Mouse (Mus musculus) kidney, embryonic 15.5 days (tissue): ENCODE data around the gene Cldn7. TPM values are rescaled to one million over a fixed set of nuclear protein-coding genes. Genes with fewer than 3 reads are reported as not detected.
A peak's percentile ranks its signal among the peaks of the same experiment; 100 is the strongest.
"Not testable (repeated sequence)": the region's sequence is repeated elsewhere in the genome, so short reads cannot be mapped to it uniquely, and the experiment has no call there.

Experiments
- ATAC-seq: fragments of 200-750 bp; cut with Nextera tagmentation; replicated peaks from 2 replicates; pipeline ENCODE4 v1.8.0; 2017; ENCODE audit warnings: moderate TSS enrichment; ENCODE audit not compliant: low FRiP score
- H3K27ac ChIP-seq: fragments of 300-500 bp; sonication (generic); 2 replicates; pipeline ENCODE4 v1.5.1; 2015; ENCODE audit warnings: mild to moderate bottlenecking, inconsistent platforms
- H3K27me3 ChIP-seq: fragments of 300-500 bp; sonication (generic); 2 replicates; pipeline ENCODE4 v1.6.1; 2015; ENCODE audit warnings: inconsistent platforms
- H3K36me3 ChIP-seq: fragments of 300-500 bp; sonication (generic); 2 replicates; pipeline ENCODE4 v1.6.1; 2015; ENCODE audit warnings: inconsistent platforms
- H3K4me1 ChIP-seq: fragments of 300-500 bp; sonication (generic); 2 replicates; pipeline ENCODE4 v1.6.1; 2015; ENCODE audit warnings: inconsistent platforms
- H3K4me2 ChIP-seq: fragments of 300-500 bp; sonication (generic); 2 replicates; pipeline ENCODE4 v1.6.1; 2015; ENCODE audit warnings: moderate library complexity, mild to moderate bottlenecking, inconsistent platforms
- H3K4me3 ChIP-seq: fragments of 300-500 bp; sonication (generic); replicated peaks from 2 replicates; pipeline ENCODE4 v1.5.1; 2015; ENCODE audit warnings: mild to moderate bottlenecking, inconsistent platforms
- H3K9ac ChIP-seq: fragments of 300-500 bp; sonication (generic); 2 replicates; pipeline ENCODE4 v1.6.1; 2015; ENCODE audit warnings: mild to moderate bottlenecking, inconsistent platforms
- H3K9me3 ChIP-seq: fragments of 300-500 bp; sonication (generic); replicated peaks from 2 replicates; pipeline ENCODE4 v1.6.1; 2016; ENCODE audit warnings: inconsistent platforms
- WGBS: fragments of 180-500 bp; shearing (Covaris S2); methylation state at CpG from one replicate; pipeline ENCODE4 v1.1.7; 2015; ENCODE audit warnings: mixed read lengths; 5-methylcytosine and 5-hydroxymethylcytosine counted together
- polyA plus RNA-seq: library from polyadenylated mRNA; unstranded; fragments of >200 nt; fragmentation: Nextera tagmentation; extraction: Ambion mirVana; gene quantifications from 2 replicates; pipeline ENCODE4 v1.2.1, GENCODE M21; 2015

The Cldn7 gene
- polyA plus RNA-seq, 1 experiment from 2014 or later, result 178 TPM

DNA sequence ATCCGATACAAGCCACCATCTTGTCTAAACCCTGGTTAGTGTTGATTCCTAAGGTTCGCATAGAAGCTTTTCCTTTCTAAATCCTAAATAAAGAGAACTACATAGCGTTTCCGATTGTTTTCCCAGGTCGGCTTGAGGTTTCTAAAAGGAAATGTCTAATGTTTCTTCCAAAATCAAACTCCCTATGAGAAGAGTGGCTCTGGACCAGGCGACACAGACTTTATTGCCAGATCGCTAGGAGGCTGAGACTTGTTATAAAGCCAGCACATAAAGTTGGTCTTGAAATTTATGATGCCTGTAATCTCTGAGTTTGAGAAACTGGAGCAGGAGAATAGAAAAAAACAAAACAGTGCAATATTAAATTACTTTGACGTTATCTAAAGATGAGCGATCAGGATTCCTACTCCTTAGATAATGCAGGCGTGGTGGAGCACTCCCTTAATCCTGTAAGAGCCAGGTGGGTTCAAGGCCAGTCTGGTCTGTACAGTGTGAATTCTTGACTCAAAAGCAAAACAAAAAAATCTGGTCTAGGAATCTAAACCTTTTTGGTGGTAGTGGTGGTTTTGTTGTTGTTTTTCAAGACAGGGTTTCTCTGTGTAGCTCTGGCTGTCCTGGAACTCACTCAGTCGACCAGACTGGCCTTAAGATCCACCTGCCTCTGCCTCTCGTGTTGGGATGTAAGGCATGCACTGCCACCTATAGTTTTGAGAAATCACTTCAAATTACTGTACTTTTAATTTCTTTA, 42.4 kb upstream of the Cldn7 start:
- 2% methylated on average over 12 of the region's 12 CpGs for WGBS

DNA sequence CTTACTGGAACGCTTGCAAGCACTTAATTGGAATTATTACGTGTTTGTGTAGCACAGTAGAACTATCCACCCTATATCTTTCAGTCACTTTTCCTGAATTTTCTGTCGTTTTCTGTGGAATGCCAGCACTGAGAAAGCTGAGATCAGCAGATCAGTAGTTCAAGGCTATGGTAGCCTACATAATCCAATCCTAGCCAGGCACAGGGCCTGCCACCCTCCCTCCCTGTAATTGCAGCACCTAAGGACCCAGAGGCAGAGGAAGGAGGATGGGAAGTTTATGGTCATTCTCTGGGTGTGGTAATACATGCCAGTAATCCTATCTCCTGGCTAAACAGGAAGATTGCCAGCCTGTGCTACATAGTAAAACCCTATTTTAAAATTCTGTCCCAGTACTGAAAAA, 41.8 kb upstream of the Cldn7 start:
- 58% methylated on average over 3 of the region's 3 CpGs for WGBS
- Histone ChIP-seq H3K4me2 (peak overlapping the region; percentile 89), H3K27me3 (no peaks in the 10 kb centered on the region), H3K9ac (no peak overlapping the region), H3K36me3 (peaks cover 14% of the 10 kb centered on the region), H3K4me3 (no peak overlapping the region; the same call in 1 of the 2 replicates), H3K27ac (peak overlapping the region; percentile 100; the same call in 1 of the 2 replicates), H3K4me1 (peaks cover 24% of the 10 kb centered on the region), H3K9me3 (no peaks in the 10 kb centered on the region)
- ATAC-seq, result no peak

More for the DNA sequence above, 42.4 kb upstream of the Cldn7 start:
- H3K36me3 ChIP-seq, result peaks cover 20% of the 10 kb centered on the region
- peaks cover 28% of the 10 kb centered on the region for H3K4me1 ChIP-seq
- H3K27ac ChIP-seq, result peak overlapping the region; percentile 100
- H3K9me3 ChIP-seq, result no peaks in the 10 kb centered on the region
- peak overlapping the region; percentile 76 for H3K4me3 ChIP-seq
- H3K4me2 ChIP-seq, result peak overlapping the region; percentile 89
- ATAC-seq, result no peak
- no peaks in the 10 kb centered on the region for H3K27me3 ChIP-seq
- peak overlapping the region; percentile 69 for H3K9ac ChIP-seq

DNA sequence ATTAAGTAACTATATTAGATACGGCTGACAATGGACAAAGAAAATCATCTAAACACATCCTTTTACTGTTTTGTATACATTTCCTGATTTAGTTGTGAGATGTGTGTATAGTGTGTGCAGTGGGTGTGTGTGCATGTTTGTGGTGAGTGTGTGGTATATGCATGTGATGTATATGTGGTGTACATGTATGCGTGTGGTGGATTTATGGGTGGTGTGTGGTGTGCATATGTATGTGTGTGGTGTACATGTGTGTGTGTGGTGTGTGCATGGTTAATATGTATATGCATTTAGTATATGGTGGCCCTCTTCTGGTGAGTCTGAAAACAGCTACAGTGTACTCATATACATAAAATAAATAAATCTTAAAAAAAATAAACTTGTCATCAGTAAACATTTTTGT, 37.1 kb upstream of the Cldn7 start:
- no peaks in the 10 kb centered on the region for H3K9me3 ChIP-seq
- ATAC-seq, result peak; percentile 52; the same call in 1 of the 2 replicates
- H3K4me1 ChIP-seq, result peaks cover 4% of the 10 kb centered on the region; the same call in 1 of the 2 replicates
- H3K4me2 ChIP-seq, result no peak overlapping the region
- H3K9ac ChIP-seq, result no peak overlapping the region
- no peaks in the 10 kb centered on the region for H3K36me3 ChIP-seq
- no peak overlapping the region for H3K27ac ChIP-seq
- no peaks in the 10 kb centered on the region for H3K27me3 ChIP-seq
- WGBS, result 98% methylated on average over 2 of the region's 2 CpGs
- H3K4me3 ChIP-seq, result no peak overlapping the region

DNA sequence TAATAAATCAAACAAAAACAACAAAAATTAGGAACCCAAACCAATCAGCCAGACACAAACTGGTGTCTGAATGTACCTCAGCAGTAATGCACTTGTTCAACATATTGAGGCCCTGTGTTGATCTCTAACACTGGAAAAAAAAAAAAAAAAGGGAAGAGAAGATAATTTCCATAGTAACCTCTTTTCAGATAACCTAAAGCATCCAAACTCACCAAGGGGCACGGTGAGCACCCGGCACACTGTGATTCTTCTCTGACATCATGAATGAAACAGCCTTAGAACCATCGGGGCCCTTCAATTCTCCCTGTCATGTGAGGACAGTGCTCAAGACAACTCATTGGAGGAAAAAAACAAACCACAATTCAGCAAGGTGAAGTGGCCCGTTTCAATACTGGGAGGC, 34.9 kb upstream of the Cldn7 start:
- no peak overlapping the region for H3K27ac ChIP-seq
- no peak for ATAC-seq
- H3K27me3 ChIP-seq, result peaks cover 2% of the 10 kb centered on the region; the same call in 1 of the 2 replicates
- H3K4me3 ChIP-seq, result no peak overlapping the region
- H3K4me2 ChIP-seq, result no peak overlapping the region
- H3K9ac ChIP-seq, result no peak overlapping the region
- 77% methylated on average over 4 of the region's 4 CpGs for WGBS
- H3K4me1 ChIP-seq, result peaks cover 8% of the 10 kb centered on the region
- no peaks in the 10 kb centered on the region for H3K9me3 ChIP-seq
- no peaks in the 10 kb centered on the region for H3K36me3 ChIP-seq

DNA sequence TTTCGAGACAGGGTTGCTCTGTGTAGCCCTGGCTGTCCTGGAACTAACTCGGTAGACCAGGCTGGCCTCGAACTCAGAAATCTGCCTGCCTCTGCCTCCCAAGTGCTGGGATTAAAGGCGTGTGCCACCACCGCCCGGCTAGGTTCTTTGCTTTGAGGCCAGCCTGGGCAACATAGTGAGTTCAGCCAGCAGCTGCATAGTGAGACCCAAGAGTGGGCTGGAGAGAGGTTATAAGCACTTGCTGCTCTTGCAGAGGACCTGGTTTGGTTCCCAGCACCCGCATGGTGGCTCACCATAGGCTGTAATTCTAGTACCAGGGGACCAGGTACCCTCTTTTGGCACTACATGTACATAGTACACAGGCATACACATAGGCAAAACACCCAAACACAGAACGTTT, 34.4 kb upstream of the Cldn7 start:
- WGBS, result 89% methylated on average over 8 of the region's 8 CpGs
- not testable (repeated sequence) for ATAC-seq, H3K27me3 ChIP-seq, H3K9me3 ChIP-seq, H3K36me3 ChIP-seq, H3K9ac ChIP-seq, H3K4me2 ChIP-seq, H3K27ac ChIP-seq, H3K4me3 ChIP-seq
- peaks cover 12% of the 10 kb centered on the region for H3K4me1 ChIP-seq

DNA sequence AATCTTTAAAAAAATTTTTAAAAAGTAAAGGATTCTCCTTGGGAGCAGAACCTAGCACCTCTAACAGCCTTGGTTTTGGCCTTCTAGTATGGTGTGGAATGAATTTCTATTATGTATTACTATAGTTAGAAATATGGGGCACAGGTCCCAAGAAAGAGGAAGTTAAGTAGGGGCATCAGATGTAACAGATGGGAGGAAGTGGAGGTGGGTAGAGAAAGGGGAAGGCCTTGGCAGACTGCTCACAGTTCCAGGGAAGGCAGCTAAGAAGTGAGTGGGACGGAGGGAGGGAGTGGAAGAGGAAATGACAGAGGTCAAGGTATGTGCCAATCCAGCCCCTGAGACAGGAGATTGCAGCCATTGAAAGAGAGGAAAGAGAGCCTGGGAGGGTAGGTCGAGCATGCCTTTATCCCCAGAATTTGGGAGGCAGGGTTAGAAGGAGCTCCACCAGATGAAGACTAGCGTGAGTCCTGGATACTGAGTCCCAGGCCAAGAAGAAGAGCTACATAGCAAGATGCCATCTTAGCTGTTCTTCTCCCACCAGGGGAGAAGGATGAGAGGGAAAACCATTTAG, 33.5 kb upstream of the Cldn7 start:
- ATAC-seq, result no peak
- 62% methylated on average over 3 of the region's 3 CpGs for WGBS

DNA sequence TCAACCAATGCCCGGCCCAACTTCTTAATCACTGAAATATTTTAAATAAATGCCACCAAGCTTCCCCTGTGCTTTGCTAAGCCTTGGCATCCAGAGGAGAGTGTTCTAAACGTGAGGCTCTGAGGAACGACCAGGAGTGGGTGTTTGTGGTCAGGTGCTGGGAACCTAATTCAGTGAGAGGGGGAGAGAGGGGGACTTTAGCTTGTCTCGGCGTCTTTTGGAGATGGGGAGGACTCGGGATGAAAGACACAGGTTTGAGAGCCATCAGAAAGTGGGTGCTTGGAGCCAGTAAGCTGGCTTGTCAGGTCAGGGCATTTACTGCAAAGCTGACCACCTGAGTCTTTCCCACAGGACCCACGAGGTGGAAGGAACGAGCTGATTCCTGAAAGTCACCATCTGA, 32.8 kb upstream of the Cldn7 start:
- no peak for ATAC-seq
- Histone ChIP-seq H3K27me3 (peaks cover 17% of the 10 kb centered on the region; the same call in 1 of the 2 replicates), H3K9ac (no peak overlapping the region), H3K9me3 (no peaks in the 10 kb centered on the region), H3K27ac (no peak overlapping the region), H3K36me3 (no peaks in the 10 kb centered on the region), H3K4me1 (peaks cover 28% of the 10 kb centered on the region), H3K4me2 (no peak overlapping the region), H3K4me3 (no peak overlapping the region)
- 72% methylated on average over 8 of the region's 8 CpGs for WGBS

More for the DNA sequence above, 33.5 kb upstream of the Cldn7 start:
- H3K9ac ChIP-seq, result no peak overlapping the region
- H3K36me3 ChIP-seq, result no peaks in the 10 kb centered on the region
- H3K9me3 ChIP-seq, result no peaks in the 10 kb centered on the region
- peaks cover 21% of the 10 kb centered on the region for H3K4me1 ChIP-seq
- H3K27me3 ChIP-seq, result peaks cover 10% of the 10 kb centered on the region; the same call in 1 of the 2 replicates
- H3K4me3 ChIP-seq, result no peak overlapping the region
- no peak overlapping the region for H3K4me2 ChIP-seq
- no peak overlapping the region for H3K27ac ChIP-seq

DNA sequence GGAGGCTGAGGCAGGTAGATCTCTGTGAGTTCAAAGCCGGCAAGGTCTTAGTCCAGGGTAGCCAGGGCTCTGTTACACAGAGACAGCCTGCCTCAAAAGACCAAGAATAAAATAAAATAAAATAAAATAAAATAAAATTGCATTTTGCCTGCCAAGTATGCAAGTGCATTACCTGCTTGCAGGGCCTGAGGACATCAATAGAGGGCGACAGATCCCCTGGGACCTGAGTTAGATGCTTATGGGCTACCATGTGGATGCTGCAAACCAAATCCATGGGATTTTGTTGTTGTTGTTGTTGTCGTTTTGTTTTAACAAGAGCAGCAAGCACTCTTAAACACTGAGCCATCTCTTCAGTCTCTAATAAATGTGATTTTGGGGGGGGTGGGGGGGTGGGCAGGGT, 32.3 kb upstream of the Cldn7 start:
- Histone ChIP-seq H3K27ac (no peak overlapping the region), H3K36me3 (no peaks in the 10 kb centered on the region), H3K4me3 (no peak overlapping the region), H3K4me1 (peaks cover 33% of the 10 kb centered on the region), H3K9me3 (no peaks in the 10 kb centered on the region), H3K27me3 (peaks cover 22% of the 10 kb centered on the region; the same call in 1 of the 2 replicates), H3K9ac (no peak overlapping the region), H3K4me2 (no peak overlapping the region)
- 40% methylated on average over 3 of the region's 3 CpGs for WGBS
- ATAC-seq, result no peak

DNA sequence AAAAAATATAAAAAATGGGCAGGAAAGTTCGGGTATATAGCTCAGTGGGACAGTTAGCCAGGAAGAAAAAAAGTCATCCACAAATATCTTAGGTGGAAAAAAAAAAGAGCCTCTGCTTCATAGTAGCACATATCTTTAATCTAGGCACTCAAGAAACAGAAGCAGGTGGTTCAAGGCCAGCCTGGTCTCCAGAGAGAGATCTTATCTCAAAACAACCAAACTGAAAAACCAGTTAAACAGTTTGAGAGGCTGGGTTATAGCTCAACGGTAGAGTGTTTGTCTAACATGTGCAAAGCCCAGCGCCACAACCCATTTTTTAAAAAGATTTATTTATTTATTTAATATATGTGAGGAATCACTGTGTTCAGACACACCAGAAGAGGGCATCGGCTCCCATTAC, 31.5 kb upstream of the Cldn7 start:
- H3K27ac ChIP-seq, result no peak overlapping the region
- no peak overlapping the region for H3K4me2 ChIP-seq
- no peak overlapping the region for H3K4me3 ChIP-seq
- H3K9ac ChIP-seq, result no peak overlapping the region
- no peak for ATAC-seq
- no peaks in the 10 kb centered on the region for H3K36me3 ChIP-seq
- H3K4me1 ChIP-seq, result peaks cover 41% of the 10 kb centered on the region
- H3K27me3 ChIP-seq, result peaks cover 28% of the 10 kb centered on the region
- WGBS, result 73% methylated on average over 4 of the region's 4 CpGs
- H3K9me3 ChIP-seq, result no peaks in the 10 kb centered on the region

DNA sequence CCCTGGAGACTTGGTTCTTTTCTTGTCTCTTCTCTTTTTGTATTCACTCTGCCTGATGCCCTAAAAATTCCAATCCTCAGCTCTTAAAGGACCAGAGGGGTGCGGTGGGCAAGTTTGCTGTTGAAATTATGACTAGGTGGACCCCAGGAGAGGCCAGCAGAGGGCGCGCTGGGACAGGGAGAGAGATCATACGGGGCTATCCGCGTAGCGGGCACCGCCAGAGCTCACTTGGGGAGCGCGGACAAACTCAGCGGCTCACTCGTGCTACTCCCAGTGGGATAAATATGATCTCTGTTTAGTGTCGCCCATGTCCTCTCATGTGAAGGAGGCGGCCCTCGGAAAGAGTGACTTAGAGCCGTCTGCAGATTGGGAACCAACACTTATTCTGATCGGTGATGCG, 30.4 kb upstream of the Cldn7 start:
- Histone ChIP-seq H3K36me3 (no peaks in the 10 kb centered on the region), H3K4me3 (peak overlapping the region; percentile 25), H3K4me2 (peak overlapping the region; percentile 52), H3K9ac (no peak overlapping the region), H3K4me1 (peaks cover 51% of the 10 kb centered on the region), H3K9me3 (no peaks in the 10 kb centered on the region), H3K27ac (no peak overlapping the region), H3K27me3 (peaks cover 34% of the 10 kb centered on the region)
- ATAC-seq, result peak; percentile 47
- WGBS, result under 1% methylated on average over 18 of the region's 18 CpGs

DNA sequence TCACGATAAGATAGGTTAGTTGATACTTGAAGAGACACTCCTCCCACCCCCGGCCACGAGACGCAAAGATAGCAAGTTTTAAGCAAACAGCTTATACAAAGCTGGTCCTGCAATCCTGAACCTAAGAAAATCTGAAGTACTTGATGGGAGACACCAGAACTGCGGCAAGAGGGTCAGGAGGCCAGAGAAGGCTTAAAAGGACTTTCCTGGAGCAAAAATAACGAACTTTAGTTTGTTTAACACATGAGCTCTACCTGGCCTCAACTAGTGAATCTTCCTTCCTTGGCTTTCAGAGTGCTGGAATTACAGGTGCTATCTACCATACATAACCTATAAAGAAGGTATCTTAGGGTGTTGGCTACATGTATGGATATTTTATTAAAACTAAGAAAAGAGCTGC, 29.9 kb upstream of the Cldn7 start:
- no peak overlapping the region for H3K27ac ChIP-seq
- H3K36me3 ChIP-seq, result no peaks in the 10 kb centered on the region
- peak overlapping the region; percentile 25; the same call in 1 of the 2 replicates for H3K4me3 ChIP-seq
- no peak for ATAC-seq
- H3K27me3 ChIP-seq, result peaks cover 34% of the 10 kb centered on the region
- no peaks in the 10 kb centered on the region for H3K9me3 ChIP-seq
- WGBS, result 14% methylated on average over 6 of the region's 6 CpGs
- peaks cover 54% of the 10 kb centered on the region for H3K4me1 ChIP-seq
- H3K4me2 ChIP-seq, result peak overlapping the region; percentile 100
- H3K9ac ChIP-seq, result no peak overlapping the region

DNA sequence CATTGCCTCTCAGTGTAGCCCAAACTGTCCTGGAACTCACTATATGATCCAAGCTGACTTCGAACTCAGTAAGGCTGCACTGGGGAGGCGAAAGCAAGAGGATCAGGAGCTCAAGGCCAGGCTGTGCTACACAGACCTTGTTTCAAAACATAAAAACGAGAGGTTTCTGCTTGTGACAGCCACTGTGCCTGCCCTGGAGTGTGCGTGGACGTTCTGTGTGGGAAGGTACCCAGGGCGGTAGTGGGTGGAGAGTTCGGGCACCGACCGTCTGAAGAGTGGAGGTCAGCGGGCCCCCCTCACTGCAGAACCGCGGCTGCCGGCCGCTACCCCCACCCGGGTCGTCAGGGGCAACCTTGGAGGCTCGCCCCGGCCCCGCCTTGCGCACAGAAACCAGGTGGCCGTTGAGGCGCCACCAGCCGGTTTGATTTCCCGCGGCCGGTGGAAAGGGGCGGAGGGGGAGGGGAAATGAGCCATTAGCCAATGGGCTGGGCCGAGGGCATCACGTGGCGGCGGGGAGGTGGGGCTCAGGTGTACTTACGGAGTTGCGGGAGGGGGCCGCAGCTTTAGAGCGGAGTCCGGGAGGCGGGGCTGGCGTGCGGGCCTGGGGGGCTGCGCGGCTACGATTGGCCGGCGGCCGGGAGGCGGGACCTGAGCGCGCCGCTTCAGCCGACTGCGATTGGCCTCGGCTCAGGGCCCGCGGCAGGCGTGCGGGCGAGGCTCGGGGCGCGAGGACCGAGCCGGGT, 29.3 kb upstream of the Cldn7 start, which contains the start of gene Ybx2:
Ybx2 (plus strand) TSS at position 660 of the 743 bp plus-strand sequence.
- peak within 1 kb of the TSS; percentile 57 for H3K4me3 ChIP-seq
- peaks cover 54% of the 10 kb centered on the region for H3K4me1 ChIP-seq
- H3K9me3 ChIP-seq, result no peaks in the 10 kb centered on the region
- peak within 1 kb of the TSS; percentile 42; the same call in 1 of the 2 replicates for H3K27ac ChIP-seq
- H3K27me3 ChIP-seq, result peaks cover 34% of the 10 kb centered on the region
- peak within 1 kb of the TSS; percentile 100 for H3K4me2 ChIP-seq
- H3K36me3 ChIP-seq, result 0 out of 2 replicates have a peak, but pooled peaks cover 3% of the 10 kb centered on the region
- 1% methylated on average over 48 of the region's 62 CpGs for WGBS
- peak within 1 kb of the TSS; percentile 60 for H3K9ac ChIP-seq
- ATAC-seq, result peak; percentile 89
